Mouse (Mus musculus): ENCODE data around the gene Sat2.
"Not testable (repeated sequence)": the region's sequence is repeated elsewhere in the genome, so short reads cannot be mapped to it uniquely, and the experiment has no call there.

The Sat2 gene

DNA sequence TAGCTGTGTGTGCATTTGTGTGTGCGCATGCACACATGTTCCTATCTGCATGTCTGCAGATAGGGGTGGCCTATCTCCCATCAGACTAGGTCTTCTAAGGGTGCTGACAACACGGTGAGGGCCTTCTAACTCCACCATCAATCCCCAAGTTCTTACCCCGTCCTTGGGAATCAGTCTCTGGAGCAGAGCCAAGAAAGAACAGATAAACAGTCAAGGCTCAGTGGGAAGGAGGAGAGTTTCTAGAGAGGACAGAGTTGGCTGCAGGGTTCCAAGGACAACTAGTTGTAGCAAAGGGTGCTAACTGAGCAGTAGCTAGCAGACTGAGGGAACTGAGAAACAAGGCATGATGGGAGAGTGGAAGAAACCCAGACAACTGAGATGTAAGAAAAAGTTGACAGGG is 20.1 kb upstream of the Sat2 start:
- DNase-seq (ENCODE audit: low spot score), result no peak

DNA sequence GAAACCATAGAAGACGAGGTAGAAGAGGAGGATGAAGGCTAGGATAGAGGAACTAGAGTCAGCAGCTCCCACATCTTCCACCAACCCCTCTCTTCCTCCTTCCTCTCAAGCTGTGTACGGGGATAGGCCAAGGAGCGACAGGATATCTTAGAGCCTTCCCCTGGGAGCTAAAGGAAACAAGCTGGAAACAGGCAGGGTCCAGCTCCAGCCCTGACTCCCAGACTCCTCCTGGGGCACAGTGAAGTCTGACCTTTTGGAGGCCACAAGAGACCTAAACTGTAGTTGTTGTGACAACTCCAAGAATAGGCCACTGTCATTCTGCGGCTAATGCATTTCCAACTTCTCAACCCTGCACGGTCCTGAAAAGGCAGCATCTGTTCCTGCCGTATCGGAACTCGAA is 18.3 kb upstream of the Sat2 start:
- DNase-seq (ENCODE audit: low spot score), result no peak

DNA sequence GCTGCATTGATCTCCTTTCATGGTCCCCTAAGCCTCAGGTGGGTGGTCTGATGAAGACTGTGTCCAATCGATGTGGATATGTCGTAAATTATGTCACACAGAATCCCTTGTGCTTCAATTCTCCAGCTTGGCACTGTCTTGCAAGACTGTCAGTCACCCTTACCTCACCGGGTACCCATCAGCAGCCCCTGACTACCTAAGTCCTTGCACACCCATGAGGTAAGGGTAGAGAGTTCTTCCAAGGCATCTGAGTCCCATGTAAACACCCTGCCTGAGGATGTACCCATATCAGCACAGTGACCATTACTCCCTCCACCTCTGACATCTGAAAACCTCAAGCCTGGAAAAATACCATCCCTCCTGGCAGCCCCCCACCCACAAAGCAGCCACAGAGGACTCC is 17.5 kb upstream of the Sat2 start:
- no peak for DNase-seq (ENCODE audit: low spot score)

DNA sequence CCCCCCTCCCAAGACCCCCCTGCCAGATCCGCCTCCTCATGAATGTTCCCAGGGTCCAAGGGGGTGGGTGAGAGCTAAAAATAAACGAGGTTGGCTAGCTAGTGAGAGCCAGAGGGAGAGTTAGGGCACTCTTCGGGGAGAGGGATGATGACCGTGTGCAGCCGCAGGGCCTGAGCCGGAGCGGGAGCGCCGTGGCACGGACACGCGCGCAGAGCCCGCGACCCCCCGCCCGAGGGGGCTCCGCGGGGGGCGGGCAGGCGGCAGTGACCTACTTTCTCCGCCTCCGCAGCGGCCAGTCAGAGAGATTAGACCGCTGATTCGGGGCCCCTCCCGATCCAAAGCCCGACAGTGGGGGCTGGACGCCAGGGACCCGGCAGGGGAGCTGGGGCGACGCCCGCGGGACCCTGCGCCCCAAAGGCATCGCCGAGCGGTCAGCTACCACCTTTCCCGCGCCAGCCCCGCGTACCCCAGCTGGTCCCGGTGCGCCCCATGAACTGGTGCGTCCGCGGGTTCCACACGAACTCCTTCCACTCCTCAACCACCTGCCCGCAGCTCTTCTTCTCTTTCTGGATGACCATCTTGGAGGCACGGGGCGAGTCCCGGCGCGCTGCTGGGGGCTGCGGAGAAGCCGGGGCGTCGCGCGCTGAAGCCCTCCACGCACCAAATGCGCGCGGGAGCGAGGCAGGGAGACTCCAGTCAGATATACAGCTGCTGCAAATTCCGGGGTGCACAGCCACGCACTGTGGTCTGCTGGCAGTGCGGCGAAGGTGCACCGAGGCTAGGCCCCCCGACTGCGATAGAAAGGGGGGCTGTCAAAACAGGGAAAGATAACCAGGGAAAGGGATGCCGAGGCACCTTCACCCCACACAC is 16.8 kb upstream of the Sat2 start:
- DNase-seq (ENCODE audit: low spot score), result no peak

DNA sequence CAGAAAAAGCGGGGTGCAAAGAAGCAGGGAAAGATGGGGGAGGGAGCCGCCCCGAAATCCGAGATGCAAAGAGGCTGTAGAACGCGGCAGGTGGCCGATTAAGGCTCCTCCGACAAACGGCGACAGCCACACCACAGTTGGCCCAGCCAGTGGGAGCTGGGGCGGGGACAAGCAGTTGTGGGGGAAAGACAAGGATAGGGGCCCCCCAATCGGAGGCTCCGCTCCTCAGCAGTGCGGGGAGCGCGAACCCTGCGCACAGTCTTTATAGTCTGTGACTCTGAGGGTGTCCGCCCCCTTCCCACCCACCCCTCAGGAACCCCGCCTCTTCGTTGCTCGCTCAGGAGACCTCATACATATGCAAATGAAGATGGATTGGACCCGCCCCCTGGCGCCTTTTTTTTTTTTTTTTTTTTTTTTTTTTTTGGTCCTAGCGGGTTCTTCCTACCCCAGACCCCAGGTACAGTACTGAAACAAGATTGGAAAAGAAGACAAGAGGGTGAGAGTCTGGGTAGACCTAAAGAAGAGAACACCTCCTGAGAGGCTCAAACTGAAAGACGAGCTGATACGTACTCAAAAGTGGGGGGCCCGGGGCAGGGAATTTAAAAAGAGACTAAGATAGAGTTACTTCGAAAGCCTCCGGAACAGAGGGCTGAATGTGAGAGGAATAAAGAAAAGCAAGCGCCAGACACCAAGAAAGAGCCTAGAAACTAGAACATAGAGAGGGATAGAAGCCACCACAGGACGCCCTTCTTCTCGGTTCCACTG is 15.9 kb upstream of the Sat2 start, which contains the start of gene Atp1b2:
TSS of gene Atp1b2 (minus strand) at position 217 of the 765 bp plus-strand sequence.
- peak; percentile 58 for DNase-seq (ENCODE audit: low spot score)

DNA sequence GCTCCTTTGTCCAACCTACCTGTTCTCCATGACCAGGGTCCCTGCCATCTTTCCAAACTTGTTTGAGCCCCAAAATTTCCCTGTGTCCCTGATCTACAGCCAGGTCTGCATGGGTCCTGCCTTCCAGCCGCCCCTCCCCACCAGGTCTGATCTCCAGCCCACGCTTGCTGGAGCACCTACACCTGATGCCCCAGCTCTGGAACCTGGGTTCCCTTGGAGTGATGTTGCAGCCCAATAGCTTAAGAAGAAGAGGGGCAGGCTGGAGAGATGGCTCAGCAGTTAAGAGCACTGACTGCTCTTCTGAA is 15.4 kb upstream of the Sat2 start:
- DNase-seq (ENCODE audit: low spot score), result no peak

DNA sequence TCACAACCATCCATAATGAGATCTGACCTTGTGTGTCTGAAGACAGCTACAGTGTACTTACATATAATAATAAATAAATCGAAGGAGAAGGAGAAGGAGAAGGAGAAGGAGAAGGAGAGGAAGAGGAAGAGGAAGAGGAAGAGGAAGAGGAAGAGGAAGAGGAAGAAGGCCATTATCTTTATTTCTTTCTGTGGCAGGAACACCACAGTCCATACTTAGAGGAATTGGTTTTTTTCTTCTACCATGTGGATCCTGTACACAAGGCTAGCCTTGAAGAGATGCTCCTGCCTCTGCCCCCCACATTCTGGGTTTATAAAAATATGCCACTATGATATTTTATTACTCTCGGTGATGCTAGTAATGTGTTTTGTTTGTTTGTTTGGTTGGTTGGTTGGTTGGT is 15.0 kb upstream of the Sat2 start:
- no peak for DNase-seq (ENCODE audit: low spot score)

DNA sequence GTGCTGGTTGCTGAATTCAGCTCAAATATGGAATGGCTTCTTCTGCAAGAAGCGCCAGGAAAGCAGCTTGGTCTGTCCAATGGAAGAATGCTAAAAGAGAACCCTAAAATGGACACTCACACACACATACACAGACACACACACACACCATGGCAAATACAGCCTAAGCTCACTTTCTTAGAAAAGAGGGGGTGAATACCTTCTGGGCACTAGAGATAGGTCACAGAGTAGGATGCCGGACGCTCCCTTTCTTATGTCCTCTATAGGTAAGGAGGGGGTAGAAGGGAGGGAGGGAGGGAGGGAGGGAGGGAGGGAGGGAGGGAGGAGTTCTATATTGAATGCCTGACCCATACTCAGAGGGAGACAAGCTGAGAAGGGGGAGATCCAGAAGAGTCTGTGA is 13.3 kb upstream of the Sat2 start:
- DNase-seq (ENCODE audit: low spot score), result no peak

DNA sequence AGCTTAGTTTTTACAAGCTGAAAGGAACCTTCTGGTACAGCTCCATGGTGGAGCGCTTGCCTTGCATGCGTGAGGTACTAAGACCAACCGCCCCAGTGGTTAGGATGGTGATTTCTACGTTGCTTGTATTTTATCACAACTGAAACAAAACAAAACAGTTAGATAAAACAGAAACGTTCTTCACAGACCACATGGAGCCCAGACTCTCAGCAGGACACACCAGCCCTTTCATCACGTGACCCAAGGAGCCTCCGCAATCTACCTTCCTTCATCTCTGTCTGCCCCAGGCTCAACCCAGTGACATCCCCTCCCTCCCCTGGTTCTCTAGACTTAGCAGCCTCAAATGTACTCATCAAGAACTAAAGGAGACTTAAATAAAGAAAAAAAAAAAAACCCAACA is 12.4 kb upstream of the Sat2 start:
- no peak for DNase-seq (ENCODE audit: low spot score)

DNA sequence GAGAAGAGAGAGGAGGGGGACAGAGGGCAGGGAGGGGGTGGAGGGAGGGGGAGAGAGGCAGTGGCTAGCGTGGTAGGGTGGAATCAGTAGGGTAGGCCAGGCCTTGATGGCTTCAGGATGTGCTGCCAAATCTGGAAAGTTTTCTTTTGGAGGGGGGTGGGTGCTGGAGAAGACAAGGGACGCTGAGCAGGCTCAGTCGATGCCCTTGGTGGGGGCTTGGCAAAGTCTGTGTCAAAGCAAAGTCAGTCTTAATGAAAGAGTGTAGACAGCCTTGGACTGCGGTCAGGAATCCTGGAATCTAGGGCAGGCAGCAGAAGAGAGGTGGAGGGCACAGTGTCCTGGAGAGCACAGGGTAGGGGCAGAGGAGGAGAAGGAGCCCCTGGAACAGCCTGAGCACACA is 10.9 kb upstream of the Sat2 start:
- no peak for DNase-seq (ENCODE audit: low spot score)

DNA sequence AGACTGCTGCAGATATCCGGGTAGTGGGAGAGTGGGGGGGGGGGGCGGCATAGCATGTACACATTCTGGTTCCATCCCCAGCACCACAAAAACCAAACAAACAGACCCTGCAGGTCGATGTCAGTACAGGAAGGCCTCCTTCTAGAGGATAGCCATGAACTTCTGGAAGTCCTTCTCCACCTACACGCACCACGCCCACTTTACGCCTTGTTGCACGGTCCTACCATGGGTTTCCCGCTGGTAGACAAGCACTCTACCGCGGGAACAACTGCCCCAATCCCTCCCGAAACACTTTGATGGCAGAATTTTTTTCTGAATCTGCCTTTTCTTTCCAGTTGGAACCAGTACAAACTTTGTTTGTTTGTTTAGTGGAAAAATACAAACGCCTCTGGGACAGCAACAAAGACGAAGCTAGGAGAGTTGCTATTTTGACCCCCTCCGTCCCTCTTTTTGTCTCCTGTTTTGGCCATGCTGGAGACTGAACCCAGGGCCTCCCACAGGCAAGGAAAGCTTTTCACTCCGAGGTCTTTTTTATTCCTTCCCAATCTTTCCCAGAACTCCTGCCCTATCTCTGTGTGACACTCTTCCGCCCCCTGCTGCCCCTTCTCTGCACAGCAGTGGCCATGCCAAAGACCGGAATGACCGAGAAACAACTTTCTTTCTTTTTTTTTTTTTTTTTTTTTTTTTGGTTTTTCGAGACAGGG is 8.1 kb upstream of the Sat2 start:
- DNase-seq (ENCODE audit: low spot score), result peak; percentile 89

DNA sequence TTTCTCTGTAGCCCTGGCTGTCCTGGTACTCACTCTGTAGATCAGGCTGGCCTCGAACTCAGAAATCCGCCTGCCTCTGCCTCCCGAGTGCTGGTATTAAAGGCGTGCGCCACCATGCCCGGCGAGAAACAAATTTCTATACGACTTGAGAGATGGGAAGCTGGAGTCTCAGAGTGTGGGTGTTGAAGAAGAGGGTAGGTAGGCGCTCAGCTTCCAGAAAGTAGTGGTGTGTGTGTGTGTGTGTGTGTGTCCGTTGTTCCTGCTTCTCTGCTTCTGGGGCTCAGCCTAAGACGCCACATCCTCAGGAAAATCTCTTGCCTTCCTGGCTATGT is 7.6 kb upstream of the Sat2 start:
- DNase-seq (ENCODE audit: low spot score), result not testable (repeated sequence)

DNA sequence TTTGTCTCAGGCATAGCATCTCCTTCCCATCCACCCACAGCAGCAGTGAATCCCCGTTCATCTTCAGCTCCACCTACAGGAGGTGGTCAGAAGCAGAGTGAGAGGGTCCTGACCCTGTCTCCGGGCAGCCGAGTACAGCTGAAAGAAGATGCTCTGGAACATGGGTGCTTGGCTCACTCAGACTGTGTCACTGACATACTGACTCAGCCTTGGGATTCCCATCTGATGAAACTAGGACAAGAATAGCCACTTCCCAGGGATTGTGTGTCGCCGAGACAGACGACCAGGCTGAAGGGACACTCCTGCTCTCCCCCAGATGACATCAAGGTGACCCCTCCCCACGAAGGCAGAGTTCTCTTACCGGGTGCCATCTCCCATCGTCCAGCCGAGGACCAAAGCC is 5.0 kb upstream of the Sat2 start:
- DNase-seq (ENCODE audit: low spot score), result no peak

DNA sequence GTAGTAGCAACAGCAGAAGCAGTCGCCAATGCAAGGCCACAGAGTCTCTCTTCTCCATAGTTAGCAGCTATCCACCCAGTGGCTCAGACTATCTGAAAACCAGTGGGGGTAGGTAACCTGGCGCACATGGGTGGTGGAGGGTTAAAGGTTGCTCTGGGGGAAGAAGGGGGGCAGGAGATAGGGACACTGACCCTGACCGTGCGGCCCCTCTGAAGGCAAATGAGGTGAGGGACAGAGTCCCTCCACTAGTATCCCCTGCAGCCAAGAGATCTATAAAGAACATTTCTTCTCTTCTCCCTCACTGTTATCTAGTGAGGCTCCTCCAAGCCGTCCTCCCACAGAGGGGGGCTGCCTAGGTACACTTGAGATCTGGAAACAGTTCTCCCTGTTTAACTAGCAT is 4.0 kb upstream of the Sat2 start, which contains the start of gene Shbg:
TSS of gene Shbg (minus strand) at position 101 of the 400 bp plus-strand sequence.
- DNase-seq (ENCODE audit: low spot score), result no peak

DNA sequence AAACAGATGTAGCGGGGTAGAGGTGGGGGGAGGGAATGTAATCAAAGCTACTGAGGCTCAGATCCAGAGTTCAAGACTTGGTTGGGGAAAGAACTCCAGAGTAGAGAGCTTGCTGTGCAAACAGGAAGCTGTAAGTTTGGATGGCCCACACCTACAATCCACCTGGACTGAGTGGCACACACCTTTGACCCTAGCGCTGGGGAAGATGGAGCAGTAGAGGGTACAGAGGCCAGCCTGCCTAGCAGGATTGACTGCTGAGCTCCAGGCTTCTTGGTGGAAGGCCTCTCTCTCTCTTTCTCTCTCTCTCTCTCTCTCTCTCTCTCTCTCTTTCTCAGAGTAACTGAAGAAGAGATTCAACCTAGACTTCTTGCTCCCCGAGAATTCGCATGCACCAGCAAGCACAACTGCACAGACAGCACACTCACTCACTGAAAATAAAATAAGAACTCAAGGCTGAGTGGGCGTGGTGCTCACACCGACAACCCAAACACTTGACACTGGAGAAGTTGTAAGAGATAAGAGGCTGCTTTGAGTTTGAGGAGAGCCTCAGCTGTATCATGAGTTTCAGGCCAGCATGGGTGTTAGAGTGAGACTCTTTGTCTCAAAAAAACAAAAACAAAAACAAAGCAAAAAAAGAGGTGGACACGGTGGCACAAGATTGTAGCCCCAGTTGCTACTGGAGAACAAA is 1.3 kb upstream of the Sat2 start:
- DNase-seq (ENCODE audit: low spot score), result no peak

DNA sequence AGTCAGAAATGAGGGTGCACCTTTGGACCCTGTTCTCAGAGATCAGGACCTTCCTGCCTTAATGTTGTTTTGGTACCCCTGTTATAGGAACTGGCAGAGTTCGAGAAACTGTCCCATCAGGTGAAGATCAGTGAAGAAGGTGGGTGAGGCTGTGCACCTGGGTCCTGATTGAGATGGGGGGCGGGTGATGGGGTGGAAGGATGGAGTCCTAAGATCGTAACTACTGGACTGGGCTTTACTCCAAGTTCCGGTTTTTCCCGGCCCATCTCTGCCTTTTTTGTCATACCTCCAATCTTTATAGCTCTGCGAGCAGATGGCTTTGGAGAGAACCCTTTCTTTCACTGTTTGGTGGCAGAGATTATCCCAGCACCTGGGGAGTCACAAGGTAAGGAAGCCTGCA is 582 bp downstream of the Sat2 start:
- DNase-seq (ENCODE audit: low spot score), result no peak

DNA sequence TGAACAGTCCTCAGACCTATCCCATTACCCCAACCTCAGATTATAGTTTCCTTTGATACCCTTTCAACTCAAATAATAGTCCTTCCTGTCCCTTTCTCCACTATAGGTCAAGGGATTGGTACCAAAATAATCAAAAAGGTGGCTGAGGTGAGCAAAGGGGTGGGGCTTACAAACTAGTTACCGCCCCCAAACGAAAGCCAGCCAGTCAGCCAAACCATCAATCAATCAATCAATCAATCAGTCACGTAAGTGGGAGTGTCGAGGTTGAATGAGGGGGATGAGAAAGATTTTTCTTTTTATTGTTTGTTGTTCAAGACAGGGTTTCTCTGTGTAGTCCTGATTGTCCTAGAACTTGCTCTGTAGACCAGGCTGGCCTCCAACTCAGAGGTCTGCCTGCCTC is 1.2 kb downstream of the Sat2 start:
- no peak for DNase-seq (ENCODE audit: low spot score)

DNA sequence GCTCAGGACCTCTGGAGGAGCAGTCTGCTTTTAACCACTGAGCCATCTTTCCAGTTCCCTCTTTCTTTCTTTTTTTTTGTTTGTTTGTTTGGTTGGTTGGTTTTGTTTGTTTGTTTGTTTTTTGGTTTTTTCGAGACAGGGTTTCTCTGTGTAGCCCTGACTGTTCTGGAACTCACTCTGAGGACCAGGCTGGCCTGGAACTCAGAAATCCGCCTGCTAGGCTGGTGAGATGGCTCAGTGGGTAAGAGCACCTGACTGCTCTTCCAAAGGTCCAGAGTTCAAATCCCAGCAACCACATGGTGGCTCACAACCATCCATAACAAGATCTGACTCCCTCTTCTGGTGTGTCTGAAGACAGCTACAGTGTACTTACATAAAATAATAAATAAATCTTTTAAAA is 2.5 kb downstream of the Sat2 start:
- DNase-seq (ENCODE audit: low spot score), result not testable (repeated sequence)

DNA sequence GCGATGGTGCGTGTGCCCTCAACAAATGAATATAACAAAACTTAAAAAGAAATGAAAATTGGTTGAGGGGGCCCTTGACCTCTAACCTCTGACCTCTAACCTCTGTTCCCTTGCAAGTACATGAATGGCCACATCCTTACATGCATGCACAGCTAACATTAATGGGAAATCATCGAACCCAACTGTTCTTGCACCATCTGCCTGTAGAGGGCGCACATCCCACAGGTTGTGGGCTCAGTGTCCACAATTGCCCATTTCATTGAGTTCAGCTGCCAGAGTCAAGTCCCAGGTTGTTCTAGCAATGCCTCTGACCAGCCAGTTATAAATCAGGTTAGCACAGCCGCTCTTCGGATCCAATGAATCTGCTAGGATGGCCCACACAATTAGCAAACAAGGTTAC is 6.5 kb downstream of the Sat2 start:
- DNase-seq (ENCODE audit: low spot score), result peak; percentile 78

DNA sequence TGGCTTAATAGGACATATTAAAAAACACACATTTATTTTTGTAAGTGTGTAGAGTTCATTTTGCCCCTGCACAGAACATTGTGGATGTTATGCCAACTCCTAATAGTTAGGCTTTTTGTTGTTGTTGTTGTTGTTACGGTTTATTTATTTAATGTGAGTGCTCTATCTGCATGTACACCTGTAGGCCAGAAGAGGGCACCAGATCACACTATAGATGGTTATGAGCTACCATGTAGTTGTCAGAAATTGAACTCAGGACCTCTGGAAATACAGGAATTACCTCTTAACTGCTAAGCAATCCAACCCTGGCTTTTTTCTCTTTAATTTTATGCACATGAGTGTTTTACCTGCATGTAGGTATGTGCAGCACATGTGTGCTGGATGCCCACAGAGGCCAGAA is 8.0 kb downstream of the Sat2 start:
- no peak for DNase-seq (ENCODE audit: low spot score)

DNA sequence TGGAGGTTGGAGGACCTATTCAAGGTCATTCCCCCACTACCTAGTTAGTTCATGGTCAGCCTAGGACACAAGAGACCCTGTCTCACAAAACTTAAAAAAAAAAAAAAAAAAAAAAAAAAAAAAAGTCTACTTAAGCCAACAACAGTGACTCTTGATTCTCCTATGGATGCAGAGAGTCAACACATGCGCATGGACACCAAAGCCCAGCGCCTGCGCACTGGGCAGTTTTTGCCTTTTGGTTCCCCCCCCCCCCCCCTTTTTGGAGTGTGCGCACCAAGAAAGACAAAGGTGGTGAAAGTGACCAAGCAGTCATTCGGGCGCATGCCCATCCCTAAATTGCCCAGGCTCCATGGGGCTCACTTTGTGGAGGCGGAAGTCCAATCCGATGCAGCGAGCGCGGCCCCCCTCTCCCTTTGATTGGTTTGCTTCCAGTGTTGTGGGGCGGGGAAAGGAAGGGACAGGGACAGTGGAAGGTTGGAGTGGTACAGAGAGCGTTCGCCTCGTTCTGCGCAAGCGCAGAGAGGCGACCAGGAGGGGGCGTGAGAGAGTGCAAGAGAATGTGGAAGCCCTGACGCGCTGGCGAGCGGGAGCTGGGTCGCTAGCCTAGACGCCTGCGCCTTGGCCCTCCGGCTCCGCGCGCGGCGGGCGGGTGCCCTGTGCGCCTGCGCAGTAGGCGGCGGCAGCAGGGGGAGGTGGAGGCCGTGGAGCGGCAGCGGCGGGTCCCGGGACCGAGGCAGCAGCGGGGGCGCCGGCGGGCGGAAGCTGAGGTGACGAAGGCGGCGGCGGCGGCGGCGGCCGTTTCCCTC is 10.7 kb downstream of the Sat2 start, which contains the start of gene Fxr2:
TSS of gene Fxr2 (plus strand) at position 707 of the 806 bp plus-strand sequence.
- peak; percentile 100 for DNase-seq (ENCODE audit: low spot score)
